Mouse (Mus musculus): ENCODE measurements around the gene Lzic. TPM values are rescaled to one million over a fixed set of nuclear protein-coding genes. Genes with fewer than 3 reads are reported as not detected.

Gene Lzic
- polyA plus RNA-seq, 1 experiment: 44.7 TPM

DNA sequence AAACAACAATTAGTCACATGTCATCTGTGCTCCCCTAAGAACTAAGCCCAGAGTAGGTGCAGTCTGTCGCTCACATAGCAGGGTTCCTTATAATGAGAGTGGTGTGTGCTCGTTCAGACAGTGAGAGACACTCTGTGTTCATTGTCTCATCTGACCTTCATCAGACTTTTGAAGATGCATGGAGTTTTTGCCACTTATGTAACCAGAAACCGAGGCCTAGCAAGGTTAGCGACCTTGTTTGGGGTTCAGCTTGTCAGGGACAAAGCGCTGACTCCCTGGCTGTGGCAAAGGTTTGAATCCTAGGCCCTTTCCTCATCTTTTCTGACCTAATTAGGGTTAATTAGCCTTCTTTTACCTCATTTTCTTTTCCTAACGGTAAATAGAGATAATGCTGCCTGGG lies 38.9 kb downstream of the Lzic start:
- no peak overlapping the region for H3ac ChIP-seq (ENCODE audit: control insufficient read depth, insufficient read length, low read depth)
- H3K36me3 ChIP-seq (ENCODE audit: control insufficient read depth, insufficient read depth): peaks cover 6% of the 10 kb centered on the region
- H3K79me3 ChIP-seq (ENCODE audit: low read depth): peaks cover 1% of the 10 kb centered on the region
- no peaks in the 10 kb centered on the region for H3K27me3 ChIP-seq (ENCODE audit: control insufficient read depth, insufficient read depth, insufficient read length)
- TF ChIP-seq MYOD1 (IDR thresholded peaks at IDR 0.05; ENCODE audit: control insufficient read depth, insufficient read length, low read depth) (no peak), MYOG (IDR thresholded peaks at IDR 0.05; ENCODE audit: control insufficient read depth, extremely low read depth, insufficient read length) (no peak), CEBPB (IDR thresholded peaks at IDR 0.05; ENCODE audit: low read depth) (no peak), FOSL1 (IDR thresholded peaks at IDR 0.05; ENCODE audit: insufficient read depth, low read length, poor library complexity, severe bottlenecking) (no peak), MAX (IDR thresholded peaks at IDR 0.05) (no peak)
- no peak overlapping the region for H3K4me3 ChIP-seq (ENCODE audit: insufficient read depth, poor library complexity, severe bottlenecking)
- peaks cover 47% of the 10 kb centered on the region for H3K79me2 ChIP-seq (ENCODE audit: control insufficient read depth, insufficient read depth)

- Histone ChIP-seq H3K27me3 (ENCODE audit: control insufficient read depth, insufficient read depth, insufficient read length) (no peaks in the 10 kb centered on the region), H3K36me3 (ENCODE audit: control insufficient read depth, insufficient read depth) (peaks cover 6% of the 10 kb centered on the region), H3K4me3 (ENCODE audit: insufficient read depth, poor library complexity, severe bottlenecking) (no peak overlapping the region), H3ac (ENCODE audit: control insufficient read depth, insufficient read length, low read depth) (no peak overlapping the region), H3K79me3 (ENCODE audit: low read depth) (peaks cover 6% of the 10 kb centered on the region), H3K79me2 (ENCODE audit: control insufficient read depth, insufficient read depth) (peaks cover 50% of the 10 kb centered on the region)
- TF ChIP-seq FOSL1 (IDR thresholded peaks at IDR 0.05; ENCODE audit: insufficient read depth, low read length, poor library complexity, severe bottlenecking): no peak
- TF ChIP-seq MYOD1 (IDR thresholded peaks at IDR 0.05; ENCODE audit: control insufficient read depth, insufficient read length, low read depth): no peak
- TF ChIP-seq USF1 (IDR thresholded peaks at IDR 0.05; ENCODE audit: low read depth): no peak
- TF ChIP-seq CEBPB (IDR thresholded peaks at IDR 0.05; ENCODE audit: low read depth): no peak
- TF ChIP-seq CTCF (IDR thresholded peaks at IDR 0.05; ENCODE audit: control insufficient read depth, insufficient read depth, insufficient read length): no peak
Measured at GRCm38 (mm10) chr4:149525170-149525569, 40.1 kb downstream of the Lzic start.

- TF ChIP-seq CEBPB (IDR thresholded peaks at IDR 0.05; ENCODE audit: low read depth) (no peak), CTCF (IDR thresholded peaks at IDR 0.05; ENCODE audit: control insufficient read depth, insufficient read depth, insufficient read length) (no peak), MYOD1 (IDR thresholded peaks at IDR 0.05; ENCODE audit: control insufficient read depth, insufficient read length, low read depth) (no peak), MAX (IDR thresholded peaks at IDR 0.05) (no peak), USF1 (IDR thresholded peaks at IDR 0.05; ENCODE audit: low read depth) (no peak), FOSL1 (IDR thresholded peaks at IDR 0.05; ENCODE audit: insufficient read depth, low read length, poor library complexity, severe bottlenecking) (no peak)
- no peaks in the 10 kb centered on the region for H3K27me3 ChIP-seq (ENCODE audit: control insufficient read depth, insufficient read depth, insufficient read length)
- peaks cover 6% of the 10 kb centered on the region for H3K79me3 ChIP-seq (ENCODE audit: low read depth)
- no peak overlapping the region for H3K4me3 ChIP-seq (ENCODE audit: insufficient read depth, poor library complexity, severe bottlenecking)
- no peak overlapping the region for H3ac ChIP-seq (ENCODE audit: control insufficient read depth, insufficient read length, low read depth)
- peaks cover 6% of the 10 kb centered on the region for H3K36me3 ChIP-seq (ENCODE audit: control insufficient read depth, insufficient read depth)
- H3K79me2 ChIP-seq (ENCODE audit: control insufficient read depth, insufficient read depth): peaks cover 50% of the 10 kb centered on the region
Measured at GRCm38 (mm10) chr4:149525811-149526210, 40.8 kb downstream of the Lzic start.

GRCm38 (mm10) chr4:149526330-149526729 lies 41.3 kb downstream of the Lzic start:
- Histone ChIP-seq H3K36me3 (ENCODE audit: control insufficient read depth, insufficient read depth) (peaks cover 6% of the 10 kb centered on the region), H3K27me3 (ENCODE audit: control insufficient read depth, insufficient read depth, insufficient read length) (no peaks in the 10 kb centered on the region), H3K4me3 (ENCODE audit: insufficient read depth, poor library complexity, severe bottlenecking) (no peak overlapping the region), H3K79me2 (ENCODE audit: control insufficient read depth, insufficient read depth) (peaks cover 50% of the 10 kb centered on the region), H3K79me3 (ENCODE audit: low read depth) (peaks cover 6% of the 10 kb centered on the region), H3ac (ENCODE audit: control insufficient read depth, insufficient read length, low read depth) (no peak overlapping the region)
- TF ChIP-seq CTCF (IDR thresholded peaks at IDR 0.05; ENCODE audit: control insufficient read depth, insufficient read depth, insufficient read length) (no peak), CEBPB (IDR thresholded peaks at IDR 0.05; ENCODE audit: low read depth) (no peak), MAX (IDR thresholded peaks at IDR 0.05) (no peak), MYOD1 (IDR thresholded peaks at IDR 0.05; ENCODE audit: control insufficient read depth, insufficient read length, low read depth) (no peak), MYOG (IDR thresholded peaks at IDR 0.05; ENCODE audit: control insufficient read depth, extremely low read depth, insufficient read length) (no peak), FOSL1 (IDR thresholded peaks at IDR 0.05; ENCODE audit: insufficient read depth, low read length, poor library complexity, severe bottlenecking) (no peak), USF1 (IDR thresholded peaks at IDR 0.05; ENCODE audit: low read depth) (no peak)

GRCm38 (mm10) chr4:149527621-149528354 lies 42.8 kb downstream of the Lzic start:
- H3ac ChIP-seq (ENCODE audit: control insufficient read depth, insufficient read length, low read depth): no peak overlapping the region
- no peaks in the 10 kb centered on the region for H3K27me3 ChIP-seq (ENCODE audit: control insufficient read depth, insufficient read depth, insufficient read length)
- no peak overlapping the region for H3K4me3 ChIP-seq (ENCODE audit: insufficient read depth, poor library complexity, severe bottlenecking)
- peaks cover 6% of the 10 kb centered on the region for H3K36me3 ChIP-seq (ENCODE audit: control insufficient read depth, insufficient read depth)
- H3K79me3 ChIP-seq (ENCODE audit: low read depth): peaks cover 6% of the 10 kb centered on the region
- peaks cover 39% of the 10 kb centered on the region for H3K79me2 ChIP-seq (ENCODE audit: control insufficient read depth, insufficient read depth)
- no peak for TF ChIP-seq CTCF (IDR thresholded peaks at IDR 0.05; ENCODE audit: control insufficient read depth, insufficient read depth, insufficient read length)
- TF ChIP-seq FOSL1 (IDR thresholded peaks at IDR 0.05; ENCODE audit: insufficient read depth, low read length, poor library complexity, severe bottlenecking): peak; percentile 63

DNA sequence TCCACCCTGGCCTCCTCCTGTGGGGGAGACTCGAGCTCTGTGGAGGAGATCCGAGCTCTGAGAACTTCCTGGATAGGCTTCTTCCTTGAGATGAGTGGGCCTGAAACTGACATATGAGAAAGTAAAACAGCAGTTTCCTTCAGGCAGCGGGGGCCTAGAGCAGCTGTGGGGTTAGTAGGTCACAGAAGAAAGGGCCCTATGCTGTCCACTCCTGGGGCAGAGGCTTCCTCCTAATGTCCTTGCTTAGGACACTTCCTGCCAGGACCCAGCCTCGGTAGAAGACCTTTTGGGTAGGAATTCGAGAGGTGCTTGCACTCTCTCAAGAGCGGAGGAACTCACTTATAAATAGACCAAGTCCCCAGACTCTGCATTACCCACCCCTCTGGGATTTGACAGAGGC lies 44.7 kb downstream of the Lzic start:
- TF ChIP-seq MYOD1 (IDR thresholded peaks at IDR 0.05; ENCODE audit: control insufficient read depth, insufficient read length, low read depth) (no peak), CEBPB (IDR thresholded peaks at IDR 0.05; ENCODE audit: low read depth) (no peak), CTCF (IDR thresholded peaks at IDR 0.05; ENCODE audit: control insufficient read depth, insufficient read depth, insufficient read length) (no peak), FOSL1 (IDR thresholded peaks at IDR 0.05; ENCODE audit: insufficient read depth, low read length, poor library complexity, severe bottlenecking) (no peak), MYOG (IDR thresholded peaks at IDR 0.05; ENCODE audit: control insufficient read depth, extremely low read depth, insufficient read length) (no peak), MAX (IDR thresholded peaks at IDR 0.05) (no peak), USF1 (IDR thresholded peaks at IDR 0.05; ENCODE audit: low read depth) (no peak)
- no peak overlapping the region for H3ac ChIP-seq (ENCODE audit: control insufficient read depth, insufficient read length, low read depth)
- H3K36me3 ChIP-seq (ENCODE audit: control insufficient read depth, insufficient read depth): peaks cover 6% of the 10 kb centered on the region
- peaks cover 35% of the 10 kb centered on the region for H3K79me2 ChIP-seq (ENCODE audit: control insufficient read depth, insufficient read depth)
- no peak overlapping the region for H3K4me3 ChIP-seq (ENCODE audit: insufficient read depth, poor library complexity, severe bottlenecking)
- H3K27me3 ChIP-seq (ENCODE audit: control insufficient read depth, insufficient read depth, insufficient read length): no peaks in the 10 kb centered on the region
- peaks cover 6% of the 10 kb centered on the region for H3K79me3 ChIP-seq (ENCODE audit: low read depth)

Measured in C2C12 (cell line).